Mouse (Mus musculus) T-helper 17 cell (primary cell): ENCODE measurements around the gene Nol12.

Experiments
- in situ Hi-C, 2 experiments: fragments of 300-600 bp; cut with MboI, MseI; formaldehyde crosslinking; loops; 1 replicate in 1 of 2; 2 replicates in 1 of 2; pipeline ENCODE4 v1.15.1; 2025; ENCODE audit warnings: high pct_unique_total_duplicates in 2 of 2

The Nol12 gene

GRCm38 (mm10) chr15:78989152-78990092, 54.7 kb downstream of the Nol12 start:
- in situ Hi-C loops, result no loop called here

- in situ Hi-C loops, result no loop called here
Observed at GRCm38 (mm10) chr15:78990093-78990463, 55.3 kb downstream of the Nol12 start.

GRCm38 (mm10) chr15:78990970-78991525, 56.3 kb downstream of the Nol12 start:
- in situ Hi-C loops, result no loop called here

GRCm38 (mm10) chr15:78992235-78992634, 57.5 kb downstream of the Nol12 start:
- in situ Hi-C loops, result no loop called here

- in situ Hi-C loops, result no loop called here
Observed at GRCm38 (mm10) chr15:78992925-78993324, 58.2 kb downstream of the Nol12 start.
